Mouse (Mus musculus) A20 (cell line): ENCODE results near the gene Utp6.
A peak's percentile ranks its signal among the peaks of the same experiment; 100 is the strongest.
"Not testable (repeated sequence)": the region's sequence is repeated elsewhere in the genome, so short reads cannot be mapped to it uniquely, and the experiment has no call there.

Source experiments
- DNase-seq: peaks from one replicate; pipeline ENCODE4 v3.0.0-alpha.2; 2011; ENCODE audit warnings: low read depth, low spot score

Utp6 gene

GRCm38 (mm10) chr11:79962125-79962876, at the start of gene Utp6:
Utp6 (minus strand) TSS chr11:79962390.
- DNase-seq = peak; percentile 99

GRCm38 (mm10) chr11:79994271-79994988, 32.2 kb upstream of the Utp6 start:
- no peak for DNase-seq

- DNase-seq = peak; percentile 60
Observed at GRCm38 (mm10) chr11:79993356-79994270, 31.4 kb upstream of the Utp6 start.

GRCm38 (mm10) chr11:79992592-79993355, 30.6 kb upstream of the Utp6 start, which contains the start of gene Suz12:
Suz12 (plus strand) TSS chr11:79993106.
- peak; percentile 98 for DNase-seq

- no peak for DNase-seq
Observed at GRCm38 (mm10) chr11:79992035-79992591, 29.9 kb upstream of the Utp6 start.

- peak; percentile 56 for DNase-seq
Observed at GRCm38 (mm10) chr11:79991600-79991999, 29.4 kb upstream of the Utp6 start.

- no peak for DNase-seq
Observed at GRCm38 (mm10) chr11:79990120-79990519, 27.9 kb upstream of the Utp6 start.

GRCm38 (mm10) chr11:79987896-79988295, 25.7 kb upstream of the Utp6 start:
- no peak for DNase-seq

- DNase-seq = no peak
Observed at GRCm38 (mm10) chr11:79986886-79987285, 24.7 kb upstream of the Utp6 start.

- not testable (repeated sequence) for DNase-seq
Observed at GRCm38 (mm10) chr11:79977747-79978146, 15.6 kb upstream of the Utp6 start.

GRCm38 (mm10) chr11:79977061-79977460, 14.9 kb upstream of the Utp6 start:
- DNase-seq = not testable (repeated sequence)

GRCm38 (mm10) chr11:79976645-79977044, 14.5 kb upstream of the Utp6 start:
- DNase-seq = not testable (repeated sequence)

GRCm38 (mm10) chr11:79976222-79976621, 14.0 kb upstream of the Utp6 start:
- no peak for DNase-seq

- no peak for DNase-seq
Observed at GRCm38 (mm10) chr11:79975377-79975776, 13.2 kb upstream of the Utp6 start.

- peak; percentile 60 for DNase-seq
Observed at GRCm38 (mm10) chr11:79973626-79974476, 11.7 kb upstream of the Utp6 start.

GRCm38 (mm10) chr11:79973133-79973532, 10.9 kb upstream of the Utp6 start:
- DNase-seq = peak; percentile 62

GRCm38 (mm10) chr11:79967752-79968151, 5.6 kb upstream of the Utp6 start:
- peak; percentile 63 for DNase-seq

- DNase-seq = no peak
Observed at GRCm38 (mm10) chr11:79965896-79966295, 3.7 kb upstream of the Utp6 start.

- DNase-seq = peak; percentile 86
Observed at GRCm38 (mm10) chr11:79963212-79963974, 1.2 kb upstream of the Utp6 start.
